Mouse (Mus musculus) E14TG2a.4 (cell line): ENCODE data around the gene H2-D1.

Experiments
- H3K27me3 ChIP-seq: 2 replicates; pipeline ENCODE4 v1.6.1; 2014; ENCODE audit warnings: low read length, control low read depth; ENCODE audit not compliant: insufficient read depth
- H3K36me3 ChIP-seq: 2 replicates; pipeline ENCODE4 v1.6.1; 2014; ENCODE audit warnings: low read length, control low read depth; ENCODE audit not compliant: insufficient read depth
- H3K4me1 ChIP-seq: replicated peaks from 2 replicates; pipeline ENCODE4 v1.6.1; 2014; ENCODE audit warnings: low read depth, low read length, control low read depth
- H3K4me3 ChIP-seq: replicated peaks from 2 replicates; pipeline ENCODE4 v1.5.1; 2014; ENCODE audit warnings: mild to moderate bottlenecking, low read length
- H3K9me3 ChIP-seq: 2 replicates; pipeline ENCODE4 v1.6.1; 2014; ENCODE audit warnings: low read length, control low read depth
- CTCF ChIP-seq: conservative IDR thresholded peaks from 2 replicates; pipeline ENCODE4 v1.5.1; 2014; ENCODE audit warnings: low read length
- NANOG ChIP-seq: IDR thresholded peaks from 2 replicates; pipeline ENCODE4 v1.6.1; 2014; ENCODE audit warnings: borderline replicate concordance, low read length, mixed read lengths
- POU5F1 ChIP-seq: IDR thresholded peaks from 2 replicates; pipeline ENCODE4 v1.6.1; 2014; ENCODE audit warnings: low read length, borderline replicate concordance

Gene H2-D1

DNA sequence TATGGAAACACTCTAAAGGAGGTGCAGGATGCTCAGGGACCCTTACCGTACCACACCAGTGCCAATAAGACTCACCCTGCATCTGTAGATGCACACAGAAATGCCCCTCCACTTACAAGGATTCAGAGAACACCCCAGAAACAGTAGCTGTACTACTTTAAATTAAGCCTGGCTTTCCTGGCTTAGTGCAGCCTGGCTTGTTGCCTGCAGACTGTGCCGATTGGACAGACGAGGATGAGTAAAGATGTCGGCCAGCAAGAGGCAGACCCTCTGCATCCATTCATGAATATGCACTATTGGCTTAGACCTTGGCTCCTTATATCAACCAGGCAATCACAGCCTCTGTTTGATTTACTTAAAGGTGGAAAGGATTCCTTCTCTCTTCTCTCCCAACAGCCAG, 2.9 kb upstream of the H2-D1 start:
- no peak for TF ChIP-seq NANOG
- H3K27me3 ChIP-seq: peaks cover 55% of the 10 kb centered on the region
- no peaks in the 10 kb centered on the region for H3K9me3 ChIP-seq
- H3K4me1 ChIP-seq: peaks cover 35% of the 10 kb centered on the region
- H3K4me3 ChIP-seq: no peak overlapping the region
- no peaks in the 10 kb centered on the region for H3K36me3 ChIP-seq

DNA sequence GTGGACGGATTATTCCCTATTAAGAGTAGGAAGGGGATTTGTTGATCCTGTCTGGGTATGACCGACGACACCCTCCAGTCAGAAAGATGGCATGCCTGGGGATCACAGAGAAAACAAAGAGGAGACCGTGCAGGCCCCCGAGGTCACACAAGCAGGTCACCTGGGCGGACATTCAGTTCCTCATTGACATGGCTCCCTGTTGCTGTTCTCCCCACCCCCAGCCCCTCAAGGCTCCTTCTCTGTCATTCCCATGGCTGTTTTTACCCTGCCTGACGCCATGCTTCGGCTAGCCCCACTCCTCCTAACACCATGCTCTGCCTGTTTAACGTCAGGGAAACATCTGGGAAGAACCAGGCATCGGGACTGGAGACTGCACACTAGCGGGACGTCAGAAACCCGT, 879 bp upstream of the H2-D1 start:
- no peak overlapping the region for H3K4me3 ChIP-seq
- peaks cover 31% of the 10 kb centered on the region for H3K4me1 ChIP-seq
- H3K9me3 ChIP-seq: no peaks in the 10 kb centered on the region
- no peak for TF ChIP-seq POU5F1
- TF ChIP-seq CTCF: no peak
- no peak for TF ChIP-seq NANOG
- H3K27me3 ChIP-seq: peaks cover 66% of the 10 kb centered on the region
- H3K36me3 ChIP-seq: no peaks in the 10 kb centered on the region

DNA sequence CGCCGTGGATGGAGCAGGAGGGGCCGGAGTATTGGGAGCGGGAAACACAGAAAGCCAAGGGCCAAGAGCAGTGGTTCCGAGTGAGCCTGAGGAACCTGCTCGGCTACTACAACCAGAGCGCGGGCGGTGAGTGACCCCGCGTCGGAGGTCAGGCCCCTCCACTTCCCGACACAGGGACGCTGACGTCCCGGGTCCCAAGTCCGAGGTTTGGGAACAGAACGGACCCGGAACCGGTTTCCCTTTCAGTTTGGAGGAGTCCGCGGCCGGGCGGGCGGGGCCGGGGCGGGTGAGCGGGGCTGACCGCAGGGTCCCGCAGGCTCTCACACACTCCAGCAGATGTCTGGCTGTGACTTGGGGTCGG, 973 bp downstream of the H2-D1 start:
- Histone ChIP-seq H3K4me1 (peaks cover 26% of the 10 kb centered on the region), H3K9me3 (no peaks in the 10 kb centered on the region), H3K36me3 (no peaks in the 10 kb centered on the region), H3K4me3 (peak overlapping the region; percentile 86), H3K27me3 (peaks cover 67% of the 10 kb centered on the region)
- no peak for TF ChIP-seq POU5F1
- no peak for TF ChIP-seq CTCF
- no peak for TF ChIP-seq NANOG

DNA sequence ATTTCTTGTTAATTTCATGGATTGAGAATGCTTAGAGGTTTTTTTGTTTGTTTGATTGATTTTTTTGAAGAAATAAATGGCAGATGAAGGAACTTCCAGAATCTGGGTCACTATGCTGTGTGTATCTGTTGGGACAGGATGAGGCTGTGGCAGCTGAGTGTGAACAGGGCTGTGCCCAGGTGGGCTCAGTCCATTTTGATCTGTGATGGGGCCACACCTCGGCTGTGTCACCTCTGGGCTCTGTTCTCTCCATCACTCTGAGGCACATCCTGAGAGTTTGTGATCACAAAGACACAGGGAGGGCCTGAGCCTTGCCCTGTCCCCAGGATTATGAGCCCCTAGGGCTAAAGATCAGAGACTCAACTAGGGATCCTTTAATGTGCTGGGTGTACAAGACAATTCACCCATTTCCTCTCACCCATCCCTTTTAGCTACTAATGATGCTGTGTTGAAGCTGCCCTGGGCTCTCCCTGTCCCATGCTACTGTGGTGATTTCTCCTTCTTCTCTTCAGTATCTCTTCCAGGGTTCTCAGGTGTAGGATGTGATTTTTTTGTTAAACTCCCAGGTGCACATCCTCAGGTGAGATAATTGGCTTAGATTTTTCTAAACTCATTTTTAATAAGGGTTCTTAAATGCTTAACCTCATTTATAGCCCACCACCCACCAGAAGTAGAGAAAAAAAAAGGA, 5.0 kb downstream of the H2-D1 start:
- Histone ChIP-seq H3K27me3 (peaks cover 58% of the 10 kb centered on the region), H3K4me1 (peaks cover 2% of the 10 kb centered on the region), H3K36me3 (no peaks in the 10 kb centered on the region), H3K9me3 (no peaks in the 10 kb centered on the region), H3K4me3 (no peak overlapping the region)
- TF ChIP-seq CTCF: no peak
- no peak for TF ChIP-seq NANOG
- no peak for TF ChIP-seq POU5F1

DNA sequence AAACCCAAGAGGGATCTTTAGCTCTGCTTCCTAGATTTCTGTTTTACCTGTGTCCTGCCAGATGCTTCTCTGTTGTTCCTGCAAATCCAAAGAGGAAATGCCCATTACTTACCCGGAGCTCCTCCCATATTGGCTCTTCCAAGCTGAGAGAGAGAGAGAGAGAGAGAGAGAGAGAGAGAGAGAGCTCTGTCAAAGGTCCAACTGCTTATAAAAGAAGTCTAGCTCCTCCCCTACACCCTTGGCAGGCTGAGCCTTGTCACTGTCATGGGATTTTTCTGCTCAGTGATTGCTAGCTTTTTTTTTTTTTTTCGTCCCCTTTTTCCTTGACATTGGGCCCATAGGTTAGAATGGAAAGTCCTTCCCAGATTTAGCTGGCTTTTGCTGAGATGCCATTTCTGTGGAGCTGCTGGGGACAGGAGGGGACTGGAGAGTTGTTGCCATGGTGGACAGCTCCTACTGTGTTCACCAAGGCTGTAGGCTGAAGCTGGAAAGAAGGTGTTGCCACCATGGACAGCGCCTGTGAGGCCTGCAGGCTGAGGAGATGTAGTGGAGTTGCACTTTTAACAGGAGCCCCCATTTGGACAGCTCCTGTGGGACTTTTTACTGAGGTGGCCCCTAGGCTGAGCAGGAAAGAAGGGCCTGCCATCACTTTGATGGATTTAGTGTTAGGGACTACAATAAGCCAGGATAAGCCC, 7.3 kb downstream of the H2-D1 start:
- Histone ChIP-seq H3K4me3 (no peak overlapping the region), H3K36me3 (no peaks in the 10 kb centered on the region), H3K4me1 (no peaks in the 10 kb centered on the region), H3K27me3 (peaks cover 35% of the 10 kb centered on the region), H3K9me3 (no peaks in the 10 kb centered on the region)
- TF ChIP-seq CTCF: no peak
- no peak for TF ChIP-seq POU5F1
- TF ChIP-seq NANOG: no peak

DNA sequence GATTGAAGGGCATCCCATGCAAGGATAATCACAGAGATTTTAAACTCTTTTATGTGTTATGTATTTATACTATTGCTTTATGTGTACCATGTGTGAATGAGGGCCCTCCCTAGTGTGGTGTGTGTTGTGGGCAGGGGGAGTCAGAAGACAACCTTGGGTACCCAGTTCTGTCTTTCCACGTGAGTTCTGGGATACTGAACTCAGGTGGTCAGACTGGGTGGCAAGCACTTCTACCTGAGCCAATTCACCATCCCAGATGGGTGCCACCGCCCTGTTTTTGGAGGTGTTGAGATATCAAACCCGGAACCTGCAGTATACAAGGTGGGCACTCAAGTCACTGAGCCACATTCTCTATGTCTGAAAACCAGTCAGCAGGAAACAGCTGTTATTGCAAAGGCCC, 9.7 kb downstream of the H2-D1 start:
- Histone ChIP-seq H3K36me3 (no peaks in the 10 kb centered on the region), H3K4me1 (peaks cover 13% of the 10 kb centered on the region), H3K9me3 (no peaks in the 10 kb centered on the region), H3K27me3 (peaks cover 20% of the 10 kb centered on the region), H3K4me3 (no peak overlapping the region)
- no peak for TF ChIP-seq POU5F1
- no peak for TF ChIP-seq NANOG
- TF ChIP-seq CTCF: no peak

DNA sequence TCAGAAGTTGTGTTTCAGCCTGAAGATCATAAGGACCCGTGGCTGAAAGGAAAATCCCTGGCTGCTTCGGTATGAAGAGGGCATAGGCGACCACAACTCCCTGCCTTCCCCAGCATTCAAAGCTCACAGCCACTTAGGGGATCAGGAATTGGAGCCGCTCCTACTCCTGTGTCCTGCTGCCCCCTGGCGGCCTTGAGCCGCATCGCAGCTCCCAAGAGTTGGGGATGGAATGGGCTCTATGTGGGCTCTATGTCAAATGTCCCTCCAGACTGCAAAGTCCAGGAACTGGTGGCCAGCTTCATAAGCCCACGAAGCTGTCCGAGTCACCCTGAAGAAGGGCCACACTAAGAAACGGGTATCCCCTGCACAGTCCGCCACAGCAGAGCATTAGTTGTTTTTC, 12.2 kb downstream of the H2-D1 start:
- peak; percentile 94 for TF ChIP-seq CTCF
- no peak for TF ChIP-seq POU5F1
- TF ChIP-seq NANOG: no peak
- Histone ChIP-seq H3K9me3 (no peaks in the 10 kb centered on the region), H3K4me3 (no peak overlapping the region), H3K27me3 (peaks cover 13% of the 10 kb centered on the region), H3K36me3 (no peaks in the 10 kb centered on the region), H3K4me1 (peaks cover 18% of the 10 kb centered on the region)

DNA sequence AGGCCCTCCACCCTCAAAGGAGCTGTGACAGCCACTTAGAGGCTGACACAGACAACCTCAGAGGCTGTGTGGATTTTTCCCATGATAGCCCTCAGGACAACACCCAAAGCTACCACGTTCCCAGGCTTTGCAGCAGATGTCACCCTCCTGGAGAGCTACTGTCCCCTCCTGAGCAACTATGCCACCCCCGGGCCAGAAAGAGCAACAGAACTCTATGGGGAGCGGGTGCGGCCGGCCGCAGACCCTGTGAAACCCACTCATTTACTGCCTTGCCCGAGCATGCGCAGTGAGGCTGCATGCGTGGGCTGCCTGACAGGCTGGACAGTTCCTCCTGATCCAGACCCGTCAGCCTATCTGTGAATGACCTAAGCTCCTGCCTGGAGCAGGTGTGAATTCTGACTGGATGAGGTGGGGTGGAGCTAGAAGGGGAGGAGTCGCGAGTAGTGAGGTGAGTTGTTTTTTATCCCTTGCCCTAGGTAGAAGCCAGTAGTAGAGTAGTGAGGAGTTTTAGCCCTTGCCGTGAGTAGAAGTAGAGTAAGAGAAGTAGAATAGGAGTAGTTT, 13.9 kb downstream of the H2-D1 start:
- TF ChIP-seq POU5F1 (no peak), NANOG (no peak), CTCF (no peak)
- Histone ChIP-seq H3K36me3 (no peaks in the 10 kb centered on the region), H3K9me3 (peaks cover 11% of the 10 kb centered on the region), H3K4me3 (no peak overlapping the region), H3K4me1 (peaks cover 27% of the 10 kb centered on the region), H3K27me3 (peaks cover 13% of the 10 kb centered on the region)
